Mouse (Mus musculus) forebrain, embryonic 10.5 days (tissue): ENCODE measurements at regions not wholly inside any gene's neighbourhood (a gene's known extent, or its start where the extent isn't known, plus 50 kb on each side); places are given as distances from the start of the nearest gene placed in this dataset.

Experiments used
- DNase-seq: peaks from one replicate; pipeline ENCODE4 v3.0.0-alpha.2; 2017; ENCODE audit warnings: low spot score; ENCODE audit errors: extremely low spot score
- H3K27ac ChIP-seq: fragments of 300-500 bp; sonication (generic); 2 replicates; pipeline ENCODE4 v1.5.1; 2016; ENCODE audit warnings: mild to moderate bottlenecking
- H3K27me3 ChIP-seq: fragments of 300-500 bp; sonication (generic); 2 replicates; pipeline ENCODE4 v1.6.1; 2016; ENCODE audit warnings: mild to moderate bottlenecking; ENCODE audit not compliant: poor library complexity, severe bottlenecking
- H3K36me3 ChIP-seq: fragments of 300-500 bp; sonication (generic); replicated peaks from 2 replicates; pipeline ENCODE4 v1.6.1; 2016; ENCODE audit warnings: mild to moderate bottlenecking, moderate library complexity
- H3K4me1 ChIP-seq: fragments of 300-500 bp; sonication (generic); 2 replicates; pipeline ENCODE4 v1.6.1; 2016
- H3K4me3 ChIP-seq: fragments of 300-500 bp; sonication (generic); 2 replicates; pipeline ENCODE4 v1.5.1; 2016; ENCODE audit warnings: mild to moderate bottlenecking, moderate library complexity
- H3K9me3 ChIP-seq: fragments of 300-500 bp; sonication (generic); 2 replicates; pipeline ENCODE4 v1.6.1; 2016; ENCODE audit warnings: mild to moderate bottlenecking, moderate library complexity
- WGBS: fragments of 180-500 bp; shearing (Covaris S2); methylation state at CpG from one replicate; pipeline ENCODE4 v1.1.7; 2016; 5-methylcytosine and 5-hydroxymethylcytosine counted together

GRCm38 (mm10) chr13:101084193-101084592 lies 251.0 kb upstream of the Slc30a5 start:
- no peaks in the 10 kb centered on the region for H3K4me1 ChIP-seq
- WGBS = 92% methylated on average over 5 of the region's 5 CpGs
- H3K27ac ChIP-seq = no peak overlapping the region
- no peaks in the 10 kb centered on the region for H3K27me3 ChIP-seq
- no peak overlapping the region for H3K4me3 ChIP-seq
- no peaks in the 10 kb centered on the region for H3K36me3 ChIP-seq
- no peak for DNase-seq
- no peaks in the 10 kb centered on the region for H3K9me3 ChIP-seq

GRCm38 (mm10) chr13:101083416-101083815 lies 250.2 kb upstream of the Slc30a5 start:
- H3K27ac ChIP-seq = no peak overlapping the region
- DNase-seq = no peak
- 81% methylated on average over 1 of the region's 1 CpGs for WGBS

GRCm38 (mm10) chr13:101068489-101068888 lies 235.3 kb upstream of the Slc30a5 start:
- H3K4me3 ChIP-seq = no peak overlapping the region
- DNase-seq = no peak
- no peaks in the 10 kb centered on the region for H3K9me3 ChIP-seq
- H3K27me3 ChIP-seq = no peaks in the 10 kb centered on the region
- 89% methylated on average over 6 of the region's 6 CpGs for WGBS
- no peaks in the 10 kb centered on the region for H3K36me3 ChIP-seq
- no peaks in the 10 kb centered on the region for H3K4me1 ChIP-seq
- H3K27ac ChIP-seq = no peak overlapping the region

More at GRCm38 (mm10) chr13:101083416-101083815, 250.2 kb upstream of the Slc30a5 start:
- H3K4me1 ChIP-seq = no peaks in the 10 kb centered on the region
- H3K9me3 ChIP-seq = no peaks in the 10 kb centered on the region
- no peaks in the 10 kb centered on the region for H3K36me3 ChIP-seq
- no peaks in the 10 kb centered on the region for H3K27me3 ChIP-seq
- no peak overlapping the region for H3K4me3 ChIP-seq

GRCm38 (mm10) chr13:101062582-101062981 lies 229.4 kb upstream of the Slc30a5 start:
- H3K4me3 ChIP-seq = no peak overlapping the region
- no peaks in the 10 kb centered on the region for H3K27me3 ChIP-seq
- H3K36me3 ChIP-seq = no peaks in the 10 kb centered on the region
- H3K4me1 ChIP-seq = peaks cover 11% of the 10 kb centered on the region
- DNase-seq = no peak
- H3K9me3 ChIP-seq = no peaks in the 10 kb centered on the region
- 53% methylated on average over 8 of the region's 8 CpGs for WGBS
- peak overlapping the region; percentile 56 for H3K27ac ChIP-seq

GRCm38 (mm10) chr13:101061233-101062144 lies 228.3 kb upstream of the Slc30a5 start:
- H3K36me3 ChIP-seq = no peaks in the 10 kb centered on the region
- H3K27ac ChIP-seq = no peak overlapping the region
- no peaks in the 10 kb centered on the region for H3K27me3 ChIP-seq
- peaks cover 11% of the 10 kb centered on the region for H3K4me1 ChIP-seq
- H3K4me3 ChIP-seq = no peak overlapping the region
- WGBS = 84% methylated on average over 15 of the region's 15 CpGs
- no peaks in the 10 kb centered on the region for H3K9me3 ChIP-seq
- no peak for DNase-seq

GRCm38 (mm10) chr13:101049511-101049910 lies 216.3 kb upstream of the Slc30a5 start:
- Histone ChIP-seq H3K4me3 (no peak overlapping the region), H3K4me1 (no peaks in the 10 kb centered on the region), H3K36me3 (no peaks in the 10 kb centered on the region), H3K27me3 (no peaks in the 10 kb centered on the region), H3K27ac (no peak overlapping the region), H3K9me3 (no peaks in the 10 kb centered on the region)
- DNase-seq = no peak
- 88% methylated on average over 1 of the region's 1 CpGs for WGBS

- DNase-seq = no peak
- H3K9me3 ChIP-seq = no peaks in the 10 kb centered on the region
- no peak overlapping the region for H3K27ac ChIP-seq
- WGBS = 87% methylated on average over 1 of the region's 1 CpGs
- H3K4me1 ChIP-seq = no peaks in the 10 kb centered on the region
- no peaks in the 10 kb centered on the region for H3K27me3 ChIP-seq
- H3K36me3 ChIP-seq = no peaks in the 10 kb centered on the region
- no peak overlapping the region for H3K4me3 ChIP-seq
Observed at GRCm38 (mm10) chr13:101032594-101032993, 199.4 kb upstream of the Slc30a5 start.

GRCm38 (mm10) chr13:101026043-101026442 lies 192.8 kb upstream of the Slc30a5 start:
- Histone ChIP-seq H3K36me3 (no peaks in the 10 kb centered on the region), H3K4me3 (no peak overlapping the region), H3K27ac (no peak overlapping the region), H3K27me3 (no peaks in the 10 kb centered on the region), H3K4me1 (no peaks in the 10 kb centered on the region), H3K9me3 (no peaks in the 10 kb centered on the region)
- DNase-seq = no peak

GRCm38 (mm10) chr13:101025488-101025887 lies 192.3 kb upstream of the Slc30a5 start:
- no peaks in the 10 kb centered on the region for H3K36me3 ChIP-seq
- no peak overlapping the region for H3K27ac ChIP-seq
- no peaks in the 10 kb centered on the region for H3K4me1 ChIP-seq
- 85% methylated on average over 2 of the region's 2 CpGs for WGBS
- no peak for DNase-seq
- H3K9me3 ChIP-seq = no peaks in the 10 kb centered on the region
- H3K27me3 ChIP-seq = no peaks in the 10 kb centered on the region
- H3K4me3 ChIP-seq = no peak overlapping the region

- no peak overlapping the region for H3K27ac ChIP-seq
- H3K9me3 ChIP-seq = no peaks in the 10 kb centered on the region
- H3K4me1 ChIP-seq = no peaks in the 10 kb centered on the region
- no peak for DNase-seq
- no peak overlapping the region for H3K4me3 ChIP-seq
- H3K27me3 ChIP-seq = no peaks in the 10 kb centered on the region
- H3K36me3 ChIP-seq = no peaks in the 10 kb centered on the region
- 90% methylated on average over 2 of the region's 2 CpGs for WGBS
Observed at GRCm38 (mm10) chr13:101024971-101025370, 191.7 kb upstream of the Slc30a5 start.

GRCm38 (mm10) chr13:101019272-101019676 lies 186.0 kb upstream of the Slc30a5 start:
- H3K27ac ChIP-seq = no peak overlapping the region
- no peaks in the 10 kb centered on the region for H3K9me3 ChIP-seq
- DNase-seq = no peak
- 83% methylated on average over 7 of the region's 7 CpGs for WGBS
- no peaks in the 10 kb centered on the region for H3K27me3 ChIP-seq
- H3K4me1 ChIP-seq = no peaks in the 10 kb centered on the region
- no peaks in the 10 kb centered on the region for H3K36me3 ChIP-seq
- H3K4me3 ChIP-seq = no peak overlapping the region

- no peak for DNase-seq
- 82% methylated on average over 6 of the region's 6 CpGs for WGBS
- no peaks in the 10 kb centered on the region for H3K27me3 ChIP-seq
Observed at GRCm38 (mm10) chr13:101017041-101017440, 183.8 kb upstream of the Slc30a5 start.

GRCm38 (mm10) chr13:101016181-101016580 lies 183.0 kb upstream of the Slc30a5 start:
- no peak for DNase-seq
- 79% methylated on average over 1 of the region's 1 CpGs for WGBS
- H3K9me3 ChIP-seq = no peaks in the 10 kb centered on the region
- peaks cover 4% of the 10 kb centered on the region for H3K4me1 ChIP-seq
- no peak overlapping the region for H3K27ac ChIP-seq
- H3K4me3 ChIP-seq = no peak overlapping the region
- H3K27me3 ChIP-seq = no peaks in the 10 kb centered on the region
- no peaks in the 10 kb centered on the region for H3K36me3 ChIP-seq

More at GRCm38 (mm10) chr13:101017041-101017440, 183.8 kb upstream of the Slc30a5 start:
- Histone ChIP-seq H3K4me3 (no peak overlapping the region), H3K36me3 (no peaks in the 10 kb centered on the region), H3K9me3 (no peaks in the 10 kb centered on the region), H3K4me1 (no peaks in the 10 kb centered on the region), H3K27ac (no peak overlapping the region)
